Mouse (Mus musculus) ES-E14 (cell line): ENCODE measurements at regions not wholly inside any gene's neighbourhood (a gene's known extent, or its start where the extent isn't known, plus 50 kb on each side); places are given as distances from the start of the nearest gene placed in this dataset.

ENCODE experiments used
- DNase-seq: peaks from one replicate; pipeline ENCODE4 v3.0.0-alpha.2; 2013; ENCODE audit warnings: low read depth, low spot score
- H3K27ac ChIP-seq: 2 replicates; pipeline ENCODE4 v1.5.1; 2012; ENCODE audit warnings: low read depth, mild to moderate bottlenecking, low read length, moderate library complexity, mixed read lengths; ENCODE audit not compliant: poor library complexity, insufficient read depth, severe bottlenecking
- H3K36me3 ChIP-seq: 2 replicates; pipeline ENCODE4 v1.6.1; 2012; ENCODE audit warnings: mild to moderate bottlenecking, low read length, moderate library complexity, mixed read lengths; ENCODE audit not compliant: control insufficient read depth, poor library complexity, insufficient read depth, severe bottlenecking
- H3K4me1 ChIP-seq, 2 experiments: fragments of 150-350 bp in 1 of 2; sonication (generic) in 1 of 2; 2 replicates each; pipeline ENCODE4 v1.6.1; 2012; ENCODE audit warnings: low read length in 2 of 2, mild to moderate bottlenecking in 1 of 2, mixed read lengths in 1 of 2; ENCODE audit not compliant: control insufficient read depth in 2 of 2, insufficient read depth in 2 of 2, poor library complexity in 1 of 2
- H3K4me3 ChIP-seq, 2 experiments: fragments of 150-350 bp in 1 of 2; sonication (generic) in 1 of 2; 2 replicates each; pipeline ENCODE4 v1.5.1; 2012; ENCODE audit warnings: low read length in 2 of 2, low read depth in 1 of 2, mild to moderate bottlenecking in 1 of 2, mixed read lengths in 1 of 2; ENCODE audit not compliant: insufficient read depth in 1 of 2, poor library complexity in 1 of 2, severe bottlenecking in 1 of 2
- H3K9ac ChIP-seq: 2 replicates; pipeline ENCODE4 v1.6.1; 2012; ENCODE audit warnings: low read depth, mild to moderate bottlenecking, low read length, mixed read lengths; ENCODE audit not compliant: poor library complexity, insufficient read depth, severe bottlenecking
- H3K9me3 ChIP-seq: fragments of 150-350 bp; sonication (generic); 2 replicates; pipeline ENCODE4 v1.6.1; 2012; ENCODE audit warnings: low read depth, mild to moderate bottlenecking, low read length; ENCODE audit not compliant: control insufficient read depth, insufficient read depth
- CHD2 ChIP-seq: IDR thresholded peaks from 2 replicates; pipeline ENCODE4 v1.6.1; 2014; ENCODE audit warnings: mild to moderate bottlenecking, low read depth, low read length, inconsistent platforms
- HCFC1 ChIP-seq: IDR thresholded peaks from 2 replicates; pipeline ENCODE4 v1.6.1; 2012; ENCODE audit warnings: low read length, inconsistent platforms, borderline replicate concordance; ENCODE audit not compliant: insufficient read depth
- MAFK ChIP-seq: IDR thresholded peaks from 2 replicates; pipeline ENCODE4 v1.6.1; 2014; ENCODE audit warnings: mild to moderate bottlenecking, low read depth, low read length, inconsistent platforms; ENCODE audit not compliant: insufficient read depth
- ZC3H11A ChIP-seq: IDR thresholded peaks from 2 replicates; pipeline ENCODE4 v1.6.1; 2012; ENCODE audit warnings: low read depth, mild to moderate bottlenecking, inconsistent platforms, low read length, borderline replicate concordance
- ZNF384 ChIP-seq: IDR thresholded peaks from 2 replicates; pipeline ENCODE4 v1.6.1; 2012; ENCODE audit warnings: low read depth, low read length, inconsistent platforms
- in situ Hi-C, 2 experiments: fragments of 600-800 bp; cut with MboI; formaldehyde crosslinking; loops; one replicate each; pipeline ENCODE4 v1.15.1; 2025; ENCODE audit warnings: low sequenced_read_pairs in 2 of 2, inconsistent platforms in 1 of 2; ENCODE audit not compliant: unreplicated experiment in 2 of 2

GRCm38 (mm10) chr1:33098062-33098461, 551.0 kb upstream of the Gm5415 start:
- Histone ChIP-seq H3K4me3 (no peak overlapping the region), H3K27ac (no peak overlapping the region), H3K36me3 (no peaks in the 10 kb centered on the region), H3K9me3 (no peaks in the 10 kb centered on the region), H3K9ac (no peak overlapping the region), H3K4me1 (no peaks in the 10 kb centered on the region)
- TF ChIP-seq ZC3H11A (no peak), CHD2 (no peak), HCFC1 (no peak), ZNF384 (no peak)
- in situ Hi-C loops, result no loop called here
- DNase-seq, result no peak

- no peaks in the 10 kb centered on the region for H3K36me3 ChIP-seq
- no peak overlapping the region for H3K4me3 ChIP-seq
- in situ Hi-C loops, result no loop called here
- H3K9ac ChIP-seq, result no peak overlapping the region
- TF ChIP-seq MAFK (no peak), ZC3H11A (no peak), HCFC1 (no peak), CHD2 (no peak), ZNF384 (no peak)
- H3K27ac ChIP-seq, result no peak overlapping the region
- no peaks in the 10 kb centered on the region for H3K4me1 ChIP-seq
- H3K9me3 ChIP-seq, result no peaks in the 10 kb centered on the region
- DNase-seq, result no peak
Measured at GRCm38 (mm10) chr1:33096851-33097250, 549.8 kb upstream of the Gm5415 start.

GRCm38 (mm10) chr1:33074551-33074950, 527.5 kb upstream of the Gm5415 start:
- Histone ChIP-seq H3K9ac (no peak overlapping the region), H3K36me3 (no peaks in the 10 kb centered on the region), H3K4me3 (no peak overlapping the region), H3K27ac (no peak overlapping the region), H3K4me1 (no peaks in the 10 kb centered on the region), H3K9me3 (no peaks in the 10 kb centered on the region)
- in situ Hi-C loops, result no loop called here
- TF ChIP-seq ZC3H11A, result no peak
- no peak for TF ChIP-seq MAFK
- TF ChIP-seq HCFC1, result no peak
- no peak for TF ChIP-seq CHD2
- no peak for TF ChIP-seq ZNF384
- DNase-seq, result no peak

- Histone ChIP-seq H3K4me1 (no peaks in the 10 kb centered on the region), H3K36me3 (no peaks in the 10 kb centered on the region), H3K9ac (no peak overlapping the region), H3K4me3 (no peak overlapping the region), H3K27ac (no peak overlapping the region), H3K9me3 (no peaks in the 10 kb centered on the region)
- DNase-seq, result no peak
- in situ Hi-C loops, result no loop called here
- TF ChIP-seq ZC3H11A, result no peak
- no peak for TF ChIP-seq MAFK
- no peak for TF ChIP-seq HCFC1
- no peak for TF ChIP-seq CHD2
- no peak for TF ChIP-seq ZNF384
Measured at GRCm38 (mm10) chr1:33058010-33058409, 510.9 kb upstream of the Gm5415 start.

GRCm38 (mm10) chr1:33044388-33044787, 497.3 kb upstream of the Gm5415 start:
- no peak overlapping the region for H3K4me3 ChIP-seq
- H3K9me3 ChIP-seq, result no peaks in the 10 kb centered on the region
- H3K36me3 ChIP-seq, result no peaks in the 10 kb centered on the region
- H3K27ac ChIP-seq, result no peak overlapping the region
- no peak overlapping the region for H3K9ac ChIP-seq
- in situ Hi-C loops, result no loop called here
- H3K4me1 ChIP-seq, result no peaks in the 10 kb centered on the region
- no peak for DNase-seq
- TF ChIP-seq MAFK (no peak), ZC3H11A (no peak), ZNF384 (no peak), CHD2 (no peak), HCFC1 (no peak)
